Mouse (Mus musculus) embryonic facial prominence, embryonic 12.5 days (tissue): ENCODE data around the gene Eif4ebp2. TPM values are rescaled to one million over a fixed set of nuclear protein-coding genes. Genes with fewer than 3 reads are reported as not detected.

Experiments used
- ATAC-seq: fragments of 200-750 bp; cut with Nextera tagmentation; 2 replicates; pipeline ENCODE4 v1.8.0; 2017; ENCODE audit not compliant: insufficient number of reproducible peaks, insufficient read depth, low FRiP score, low TSS enrichment
- H3K27ac ChIP-seq: fragments of 300-500 bp; sonication (generic); 2 replicates; pipeline ENCODE4 v1.5.1; 2016; ENCODE audit warnings: mild to moderate bottlenecking
- H3K27me3 ChIP-seq: fragments of 300-500 bp; sonication (generic); 2 replicates; pipeline ENCODE4 v1.6.1; 2016; ENCODE audit warnings: mild to moderate bottlenecking, moderate library complexity
- H3K36me3 ChIP-seq: fragments of 300-500 bp; sonication (generic); 2 replicates; pipeline ENCODE4 v1.6.1; 2016; ENCODE audit warnings: mild to moderate bottlenecking
- H3K4me1 ChIP-seq: fragments of 300-500 bp; sonication (generic); 2 replicates; pipeline ENCODE4 v1.6.1; 2016
- H3K4me2 ChIP-seq: fragments of 300-500 bp; sonication (generic); replicated peaks from 2 replicates; pipeline ENCODE4 v1.6.1; 2016; ENCODE audit warnings: mild to moderate bottlenecking, moderate library complexity
- H3K4me3 ChIP-seq: fragments of 300-500 bp; sonication (generic); 2 replicates; pipeline ENCODE4 v1.5.1; 2016; ENCODE audit warnings: mild to moderate bottlenecking
- H3K9ac ChIP-seq: fragments of 300-500 bp; sonication (generic); 2 replicates; pipeline ENCODE4 v1.6.1; 2016; ENCODE audit warnings: mild to moderate bottlenecking, moderate library complexity
- H3K9me3 ChIP-seq: fragments of 300-500 bp; sonication (generic); 2 replicates; pipeline ENCODE4 v1.6.1; 2016; ENCODE audit warnings: mild to moderate bottlenecking, moderate library complexity
- WGBS: fragments of 180-500 bp; shearing (Covaris S2); methylation state at CpG from one replicate; pipeline ENCODE4 v1.1.7; 2016; 5-methylcytosine and 5-hydroxymethylcytosine counted together
- polyA plus RNA-seq: library from polyadenylated mRNA; unstranded; fragments of >200 nt; fragmentation: Nextera tagmentation; extraction: Ambion mirVana; gene quantifications from 2 replicates; pipeline ENCODE4 v1.2.1, GENCODE M21; 2016

The Eif4ebp2 gene
- polyA plus RNA-seq, 1 experiment from 2014 or later = 64.9 TPM

DNA sequence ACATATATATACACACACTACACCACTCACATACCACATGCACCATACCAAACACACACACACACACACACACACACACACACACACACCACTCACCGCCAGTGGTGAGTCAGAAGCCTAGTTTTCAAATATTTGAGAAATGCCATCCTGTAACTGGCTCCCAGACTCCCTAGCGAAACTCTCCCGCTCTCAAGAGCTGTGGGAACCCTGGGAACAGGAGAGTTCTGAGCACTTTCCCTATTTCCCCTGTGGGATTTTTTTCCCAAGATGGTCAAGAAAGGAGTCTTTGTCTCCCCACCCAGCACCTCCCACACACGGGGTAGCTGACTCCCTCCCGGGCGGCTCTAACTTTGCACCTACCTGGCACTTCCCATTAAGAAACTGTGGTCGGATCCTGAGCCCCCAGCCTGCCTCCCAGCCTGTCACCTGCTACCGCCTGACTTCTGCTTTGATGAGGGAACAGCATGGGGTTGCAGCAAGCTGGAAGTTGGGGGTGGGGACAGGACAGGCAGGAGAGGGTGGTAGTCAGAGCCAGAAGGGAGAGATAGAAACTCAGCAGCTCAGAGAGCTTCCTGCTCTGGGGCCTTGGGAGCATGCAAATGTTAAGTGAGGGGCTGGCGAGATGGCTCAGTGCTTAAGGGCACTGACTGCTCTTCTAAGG is 57.9 kb downstream of the Eif4ebp2 start:
- H3K27ac ChIP-seq = no peak overlapping the region
- H3K4me2 ChIP-seq = no peak overlapping the region
- no peaks in the 10 kb centered on the region for H3K27me3 ChIP-seq
- no peaks in the 10 kb centered on the region for H3K4me1 ChIP-seq
- WGBS = 12% methylated on average over 9 of the region's 9 CpGs
- H3K9me3 ChIP-seq = no peaks in the 10 kb centered on the region
- no peaks in the 10 kb centered on the region for H3K36me3 ChIP-seq
- H3K9ac ChIP-seq = no peak overlapping the region; the same call in 1 of the 2 replicates
- H3K4me3 ChIP-seq = no peak overlapping the region
- ATAC-seq = no peak

DNA sequence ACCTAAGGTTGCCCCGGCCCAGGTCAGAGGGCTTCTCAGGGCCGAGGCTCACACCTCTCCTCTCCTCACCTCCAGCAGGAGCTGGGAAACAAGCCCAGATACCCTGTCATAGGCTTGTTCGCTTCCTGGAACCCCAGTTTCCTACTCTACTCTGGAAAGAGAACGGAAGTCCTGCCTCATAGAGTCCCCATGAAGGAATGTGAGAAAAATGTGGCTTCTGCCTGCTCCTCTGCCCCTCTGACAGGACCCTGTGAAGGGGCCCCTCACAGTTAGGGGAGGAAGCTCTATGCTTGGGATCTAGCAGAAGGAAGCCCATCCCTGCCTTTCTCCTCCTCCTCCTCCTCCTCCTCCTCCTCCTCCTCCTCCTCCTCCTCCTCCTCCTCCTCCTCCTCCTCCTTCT is 59.9 kb downstream of the Eif4ebp2 start:
- no peak overlapping the region for H3K9ac ChIP-seq
- H3K4me1 ChIP-seq = no peaks in the 10 kb centered on the region
- ATAC-seq = no peak
- no peaks in the 10 kb centered on the region for H3K9me3 ChIP-seq
- no peak overlapping the region for H3K4me3 ChIP-seq
- H3K27me3 ChIP-seq = no peaks in the 10 kb centered on the region
- WGBS = 50% methylated on average over 4 of the region's 4 CpGs
- H3K36me3 ChIP-seq = no peaks in the 10 kb centered on the region
- no peak overlapping the region for H3K4me2 ChIP-seq
- no peak overlapping the region for H3K27ac ChIP-seq

DNA sequence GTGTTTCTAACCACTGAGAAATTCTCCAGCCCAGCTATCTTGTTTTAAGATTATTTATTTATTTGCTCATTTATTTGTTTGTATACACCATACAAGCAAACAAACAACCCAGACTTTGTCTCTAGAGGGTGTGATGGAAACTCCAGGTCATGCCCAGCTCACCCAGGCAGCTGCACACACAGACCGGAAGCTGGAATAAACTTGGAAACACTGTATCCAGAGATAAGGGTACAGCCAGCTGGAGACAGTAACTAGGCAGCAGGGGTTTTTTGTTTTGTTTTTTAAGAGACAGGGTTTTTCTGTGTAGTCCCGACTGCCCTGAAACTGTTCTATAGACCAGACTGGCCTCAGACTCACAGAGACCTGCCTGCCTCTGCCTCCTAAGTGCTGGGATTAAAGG is 62.3 kb downstream of the Eif4ebp2 start:
- no peaks in the 10 kb centered on the region for H3K36me3 ChIP-seq
- WGBS = 69% methylated on average over 2 of the region's 2 CpGs

DNA sequence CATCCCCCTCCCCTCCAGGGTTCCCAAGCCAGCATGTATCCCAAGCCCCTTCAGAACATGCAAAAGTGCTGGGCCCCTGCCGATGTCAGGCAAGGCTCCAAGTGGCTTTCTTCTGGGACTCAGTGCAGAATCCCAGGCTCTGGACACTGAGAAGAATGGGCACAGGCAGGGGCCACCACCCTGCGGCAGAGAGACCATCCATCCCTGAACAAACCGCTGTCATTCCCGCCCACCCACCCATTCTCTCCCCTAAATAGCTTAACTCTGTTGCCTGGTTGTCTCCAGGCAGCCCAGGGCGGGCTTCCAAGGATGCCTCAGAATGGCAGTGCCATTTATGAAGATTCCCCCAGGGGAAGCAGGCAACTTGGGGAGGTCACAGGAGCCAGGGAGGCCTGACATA is 63.4 kb downstream of the Eif4ebp2 start:
- no peak overlapping the region for H3K4me3 ChIP-seq
- H3K36me3 ChIP-seq = no peaks in the 10 kb centered on the region
- ATAC-seq = no peak
- H3K27ac ChIP-seq = no peak overlapping the region
- H3K9me3 ChIP-seq = no peaks in the 10 kb centered on the region
- H3K27me3 ChIP-seq = no peaks in the 10 kb centered on the region
- H3K4me1 ChIP-seq = peaks cover 2% of the 10 kb centered on the region
- H3K4me2 ChIP-seq = no peak overlapping the region
- WGBS = 51% methylated on average over 5 of the region's 5 CpGs
- H3K9ac ChIP-seq = no peak overlapping the region

More for the DNA sequence above, 62.3 kb downstream of the Eif4ebp2 start:
- no peak overlapping the region for H3K4me3 ChIP-seq
- no peaks in the 10 kb centered on the region for H3K27me3 ChIP-seq
- no peaks in the 10 kb centered on the region for H3K9me3 ChIP-seq
- no peak overlapping the region for H3K9ac ChIP-seq
- no peaks in the 10 kb centered on the region for H3K4me1 ChIP-seq
- ATAC-seq = no peak
- H3K4me2 ChIP-seq = no peak overlapping the region
- no peak overlapping the region for H3K27ac ChIP-seq

DNA sequence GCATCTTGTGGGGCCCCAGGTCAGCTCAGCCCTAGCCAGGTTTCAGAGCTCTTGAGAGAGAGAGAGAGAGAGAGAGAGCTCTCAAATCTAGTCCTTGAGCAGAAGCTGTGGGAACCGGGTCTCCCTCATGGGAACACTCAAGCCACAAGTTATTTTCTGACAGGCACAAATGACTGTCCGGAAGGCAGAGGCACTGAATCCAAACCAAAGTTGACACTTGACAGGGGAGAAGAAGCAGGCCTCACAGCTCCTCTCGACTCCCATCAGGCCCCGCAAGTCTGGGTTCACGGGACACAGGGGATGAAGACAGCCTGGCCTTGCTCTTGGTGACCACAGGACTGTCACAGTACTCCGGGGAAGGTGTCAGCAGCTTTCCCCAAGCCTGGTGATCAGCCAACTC is 66.2 kb downstream of the Eif4ebp2 start:
- H3K27ac ChIP-seq = no peak overlapping the region
- peaks cover 2% of the 10 kb centered on the region; the same call in 1 of the 2 replicates for H3K27me3 ChIP-seq
- H3K4me1 ChIP-seq = peaks cover 20% of the 10 kb centered on the region
- no peaks in the 10 kb centered on the region for H3K9me3 ChIP-seq
- no peak for ATAC-seq
- H3K4me3 ChIP-seq = no peak overlapping the region
- H3K4me2 ChIP-seq = no peak overlapping the region
- 67% methylated on average over 6 of the region's 6 CpGs for WGBS
- no peak overlapping the region for H3K9ac ChIP-seq
- H3K36me3 ChIP-seq = no peaks in the 10 kb centered on the region

DNA sequence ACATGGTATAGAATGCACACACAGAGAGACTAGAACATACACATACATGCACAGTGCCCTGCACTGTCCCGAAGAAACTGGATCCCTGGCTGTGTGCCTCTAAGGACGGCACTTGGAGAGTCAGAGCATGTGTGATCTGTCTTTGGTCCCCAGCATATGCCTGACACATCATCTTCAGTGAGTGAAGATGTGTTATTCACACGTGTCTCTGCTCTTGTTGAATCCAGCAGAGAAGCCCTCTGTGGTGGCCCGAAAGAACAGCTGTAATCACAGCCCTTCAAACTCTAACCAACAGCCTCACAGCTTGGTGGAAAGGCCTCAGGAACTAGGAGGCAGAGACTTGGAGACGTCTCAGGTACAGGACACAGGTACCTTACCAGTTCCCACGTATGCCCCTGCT is 67.3 kb downstream of the Eif4ebp2 start:
- Histone ChIP-seq H3K9me3 (no peaks in the 10 kb centered on the region), H3K4me2 (no peak overlapping the region), H3K4me1 (peaks cover 28% of the 10 kb centered on the region)

DNA sequence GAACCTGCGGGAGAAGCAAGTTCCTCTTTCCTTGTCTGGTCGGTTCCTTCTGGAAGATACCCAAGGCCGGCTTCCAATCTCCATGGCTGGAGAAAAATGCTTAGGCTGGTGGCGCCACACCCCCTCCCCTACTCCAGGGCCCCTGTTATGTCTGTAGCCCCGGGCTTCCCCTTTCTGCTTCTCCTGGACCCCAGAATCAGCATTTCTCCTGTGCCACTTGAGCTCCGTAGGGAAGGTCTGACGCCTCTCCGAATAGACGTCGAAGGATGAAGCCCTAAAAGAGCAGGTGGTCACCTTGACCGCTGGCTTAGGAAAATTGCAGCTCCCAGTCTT is 68.8 kb downstream of the Eif4ebp2 start:
- ATAC-seq = no peak
- peaks cover 9% of the 10 kb centered on the region; the same call in 1 of the 2 replicates for H3K27me3 ChIP-seq
- H3K36me3 ChIP-seq = no peaks in the 10 kb centered on the region
- WGBS = 3% methylated on average over 11 of the region's 11 CpGs
- no peaks in the 10 kb centered on the region for H3K9me3 ChIP-seq
- peak overlapping the region; percentile 71 for H3K9ac ChIP-seq
- H3K4me3 ChIP-seq = peak overlapping the region; percentile 63
- H3K27ac ChIP-seq = no peak overlapping the region
- peak overlapping the region; percentile 92 for H3K4me2 ChIP-seq
- peaks cover 31% of the 10 kb centered on the region for H3K4me1 ChIP-seq

More for the DNA sequence above, 67.3 kb downstream of the Eif4ebp2 start:
- Histone ChIP-seq H3K9ac (no peak overlapping the region), H3K27ac (no peak overlapping the region), H3K4me3 (no peak overlapping the region), H3K36me3 (no peaks in the 10 kb centered on the region), H3K27me3 (peaks cover 5% of the 10 kb centered on the region; the same call in 1 of the 2 replicates)
- no peak for ATAC-seq
- 76% methylated on average over 6 of the region's 6 CpGs for WGBS

DNA sequence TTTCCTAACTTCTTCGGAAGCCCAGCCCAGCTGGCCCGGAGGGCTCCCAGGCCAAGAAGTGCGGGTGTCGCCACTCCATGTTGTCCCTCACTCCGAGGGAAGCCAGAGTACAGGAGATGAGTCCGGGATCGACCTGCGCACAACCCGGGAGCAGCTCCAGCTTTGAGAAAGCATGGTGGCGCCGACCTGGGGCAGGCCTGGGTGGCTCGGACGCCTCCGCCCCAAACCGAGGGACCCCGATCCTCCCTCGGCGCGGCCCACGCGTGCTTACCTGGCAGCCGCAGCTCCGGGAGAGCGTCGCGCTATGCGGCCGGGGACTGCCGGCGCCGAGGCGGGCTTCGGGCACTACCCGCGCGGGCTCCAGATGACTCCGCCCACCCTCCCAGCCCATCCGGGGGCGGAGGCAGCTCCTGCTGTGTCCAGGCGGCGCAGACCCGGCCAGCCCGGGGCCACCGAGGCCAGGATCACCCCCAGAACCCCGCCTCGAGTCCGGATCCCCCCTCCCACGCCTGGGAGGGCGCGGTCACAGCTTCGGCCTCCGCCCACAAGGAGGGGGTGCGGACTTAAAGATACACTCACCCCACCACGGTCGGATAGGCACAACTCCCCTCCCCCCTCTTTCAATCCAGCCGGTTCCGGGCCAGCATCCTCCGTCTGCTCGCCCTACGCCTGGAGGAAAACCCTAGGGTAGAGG is 69.3 kb downstream of the Eif4ebp2 start, which contains the start of gene Pald1:
TSS of gene Pald1 (minus strand) at position 510 of the 694 bp plus-strand sequence.
- Histone ChIP-seq H3K4me1 (peaks cover 31% of the 10 kb centered on the region), H3K27me3 (peaks cover 9% of the 10 kb centered on the region; the same call in 1 of the 2 replicates), H3K9ac (peak within 1 kb of the TSS; percentile 71), H3K4me3 (peak within 1 kb of the TSS; percentile 63), H3K4me2 (peak within 1 kb of the TSS; percentile 92), H3K27ac (no peak within 1 kb of the TSS; the same call in 1 of the 2 replicates), H3K9me3 (no peaks in the 10 kb centered on the region), H3K36me3 (no peaks in the 10 kb centered on the region)
- peak; percentile 79 for ATAC-seq
- under 1% methylated on average over 59 of the region's 60 CpGs for WGBS

DNA sequence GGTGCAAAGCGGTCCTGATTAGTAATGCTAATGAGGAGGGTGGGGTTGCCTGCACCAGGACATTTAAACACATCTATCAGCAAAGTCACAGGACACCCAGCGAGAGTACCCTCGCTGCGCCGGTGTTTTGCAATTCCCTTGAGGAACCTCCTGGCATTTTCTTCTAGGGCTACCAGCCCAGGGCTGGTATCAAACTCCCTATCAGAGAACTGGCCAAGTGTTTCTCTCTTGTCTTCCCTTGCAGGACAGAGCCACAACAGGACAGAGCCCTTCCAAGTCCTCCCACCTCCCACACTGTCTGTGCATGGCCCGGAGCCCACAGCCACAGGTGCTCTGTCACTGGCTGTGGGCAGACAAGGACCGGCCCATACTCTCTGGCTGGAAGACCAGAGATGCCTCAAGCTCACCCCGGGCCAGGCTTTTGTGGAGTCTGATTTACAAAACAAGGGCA is 70.2 kb downstream of the Eif4ebp2 start:
- Histone ChIP-seq H3K27me3 (peaks cover 9% of the 10 kb centered on the region; the same call in 1 of the 2 replicates), H3K4me2 (peak overlapping the region; percentile 92), H3K9me3 (no peaks in the 10 kb centered on the region), H3K4me3 (peak overlapping the region; percentile 63), H3K36me3 (no peaks in the 10 kb centered on the region), H3K9ac (peak overlapping the region; percentile 71; the same call in 1 of the 2 replicates), H3K27ac (no peak overlapping the region), H3K4me1 (peaks cover 31% of the 10 kb centered on the region)
- under 1% methylated on average over 8 of the region's 8 CpGs for WGBS
- ATAC-seq = peak; percentile 45

DNA sequence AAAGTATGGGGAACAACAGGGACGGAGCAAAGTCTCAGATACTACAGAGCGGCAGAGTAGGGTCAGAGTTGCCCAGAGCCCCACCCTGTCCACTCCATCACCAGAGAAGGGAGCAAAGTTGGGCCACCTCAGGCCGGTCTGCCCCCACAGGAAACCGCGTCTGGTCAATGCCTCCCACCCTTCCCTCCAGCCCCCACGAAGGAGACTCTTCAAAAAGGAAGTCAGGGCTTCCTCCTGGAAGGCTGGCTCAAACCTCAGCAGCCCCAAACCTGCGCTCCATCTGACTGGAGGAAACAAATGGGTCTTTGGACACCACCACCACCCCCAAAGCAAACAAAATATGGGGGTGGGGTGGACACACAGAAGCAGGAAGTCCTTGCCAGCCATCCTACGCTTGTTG is 70.6 kb downstream of the Eif4ebp2 start:
- Histone ChIP-seq H3K4me2 (peak overlapping the region; percentile 92), H3K9ac (0 out of 2 replicates have a peak overlapping the region, but pooled peaks have one; percentile 71), H3K4me1 (peaks cover 31% of the 10 kb centered on the region), H3K4me3 (peak overlapping the region; percentile 63), H3K27me3 (peaks cover 9% of the 10 kb centered on the region; the same call in 1 of the 2 replicates), H3K36me3 (no peaks in the 10 kb centered on the region), H3K27ac (no peak overlapping the region), H3K9me3 (no peaks in the 10 kb centered on the region)
- no peak for ATAC-seq
- WGBS = 13% methylated on average over 8 of the region's 8 CpGs

DNA sequence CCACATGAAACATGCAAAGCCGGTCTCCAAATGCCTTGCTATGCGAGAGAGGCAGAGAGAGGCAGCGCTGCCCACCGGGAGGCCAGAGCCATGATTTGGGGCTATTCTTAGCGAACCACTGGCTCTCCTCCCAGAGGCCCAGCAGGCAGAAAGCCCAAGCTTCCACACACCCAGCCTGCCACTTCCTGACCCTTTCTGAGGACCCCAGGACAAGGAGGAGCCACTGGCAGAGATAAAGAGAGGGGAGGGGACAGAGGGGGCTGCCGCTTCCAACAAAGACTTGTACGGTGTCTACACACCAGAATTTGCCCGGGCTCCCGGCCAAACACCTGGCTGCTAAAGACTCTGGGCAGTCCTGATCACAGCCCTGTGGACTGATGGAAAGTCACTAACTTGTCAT is 72.3 kb downstream of the Eif4ebp2 start:
- no peaks in the 10 kb centered on the region for H3K9me3 ChIP-seq
- ATAC-seq = no peak
- no peak overlapping the region for H3K27ac ChIP-seq
- H3K4me1 ChIP-seq = peaks cover 31% of the 10 kb centered on the region
- 21% methylated on average over 9 of the region's 9 CpGs for WGBS
- H3K4me2 ChIP-seq = peak overlapping the region; percentile 27
- no peaks in the 10 kb centered on the region for H3K36me3 ChIP-seq
- 0 out of 2 replicates have a peak overlapping the region, but pooled peaks have one; percentile 6 for H3K4me3 ChIP-seq
- peaks cover 9% of the 10 kb centered on the region; the same call in 1 of the 2 replicates for H3K27me3 ChIP-seq
- H3K9ac ChIP-seq = no peak overlapping the region
